Mouse (Mus musculus): ENCODE results near the gene Adam12. TPM values are rescaled to one million over a fixed set of nuclear protein-coding genes. Genes with fewer than 3 reads are reported as not detected.

Adam12 gene
- polyA plus RNA-seq, 1 experiment from 2014 or later: 23.2 TPM

GRCm38 (mm10) chr7:134062629-134063028, 169.3 kb downstream of the Adam12 start:
- H3K4me3 ChIP-seq: no peak overlapping the region
- no peak for ATAC-seq (ENCODE audit: borderline replicate concordance, extremely low read depth, low FRiP score, low TSS enrichment)
- no peaks in the 10 kb centered on the region for H3K4me1 ChIP-seq
- H3K4me2 ChIP-seq: no peak overlapping the region
- H3K9ac ChIP-seq: no peak overlapping the region
- H3K27ac ChIP-seq: no peak overlapping the region
- WGBS: 65% methylated on average over 4 of the region's 4 CpGs
- H3K9me3 ChIP-seq: no peaks in the 10 kb centered on the region
- H3K27me3 ChIP-seq: no peaks in the 10 kb centered on the region
- no peaks in the 10 kb centered on the region for H3K36me3 ChIP-seq

GRCm38 (mm10) chr7:134052486-134052885, 179.5 kb downstream of the Adam12 start:
- H3K36me3 ChIP-seq: no peaks in the 10 kb centered on the region
- WGBS: 20% methylated on average over 2 of the region's 2 CpGs
- H3K4me3 ChIP-seq: no peak overlapping the region
- no peak overlapping the region for H3K27ac ChIP-seq
- H3K4me1 ChIP-seq: peaks cover 10% of the 10 kb centered on the region
- no peaks in the 10 kb centered on the region for H3K27me3 ChIP-seq
- no peaks in the 10 kb centered on the region for H3K9me3 ChIP-seq
- no peak for ATAC-seq (ENCODE audit: borderline replicate concordance, extremely low read depth, low FRiP score, low TSS enrichment)
- H3K4me2 ChIP-seq: no peak overlapping the region
- no peak overlapping the region for H3K9ac ChIP-seq

DNA sequence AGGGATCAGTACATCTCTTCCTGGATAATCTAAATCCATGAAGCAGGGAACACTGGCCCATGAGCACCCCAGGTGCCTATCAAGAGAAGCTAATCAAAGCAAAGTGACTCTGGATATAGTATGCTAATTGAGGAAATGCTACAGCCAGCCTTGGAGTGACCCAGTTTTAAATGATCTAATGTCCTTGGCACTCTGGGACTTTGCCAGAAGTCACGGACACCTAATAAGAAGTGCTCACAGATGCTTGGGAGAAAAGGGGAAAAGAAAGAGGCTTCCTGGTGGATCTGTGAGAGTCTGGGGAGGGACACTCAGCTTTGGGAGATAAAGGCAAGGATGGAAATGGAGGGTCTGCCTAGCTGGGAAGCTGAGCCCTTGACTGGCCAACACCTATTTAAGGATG, 181.6 kb downstream of the Adam12 start:
- Histone ChIP-seq H3K4me2 (no peak overlapping the region), H3K27ac (no peak overlapping the region), H3K9ac (no peak overlapping the region), H3K4me1 (peaks cover 10% of the 10 kb centered on the region), H3K27me3 (no peaks in the 10 kb centered on the region), H3K4me3 (no peak overlapping the region), H3K36me3 (no peaks in the 10 kb centered on the region), H3K9me3 (no peaks in the 10 kb centered on the region)
- no peak for ATAC-seq (ENCODE audit: borderline replicate concordance, extremely low read depth, low FRiP score, low TSS enrichment)
- 31% methylated on average over 1 of the region's 1 CpGs for WGBS

GRCm38 (mm10) chr7:134046376-134046775, 185.6 kb downstream of the Adam12 start:
- no peak overlapping the region for H3K27ac ChIP-seq
- H3K27me3 ChIP-seq: no peaks in the 10 kb centered on the region
- no peak overlapping the region for H3K9ac ChIP-seq
- peaks cover 16% of the 10 kb centered on the region for H3K4me1 ChIP-seq
- H3K36me3 ChIP-seq: no peaks in the 10 kb centered on the region
- H3K9me3 ChIP-seq: no peaks in the 10 kb centered on the region
- H3K4me2 ChIP-seq: no peak overlapping the region
- 88% methylated on average over 3 of the region's 3 CpGs for WGBS
- no peak overlapping the region for H3K4me3 ChIP-seq
- ATAC-seq (ENCODE audit: borderline replicate concordance, extremely low read depth, low FRiP score, low TSS enrichment): no peak

- Histone ChIP-seq H3K27me3 (no peaks in the 10 kb centered on the region), H3K9me3 (no peaks in the 10 kb centered on the region), H3K4me2 (no peak overlapping the region), H3K9ac (no peak overlapping the region), H3K4me3 (no peak overlapping the region), H3K27ac (no peak overlapping the region), H3K4me1 (peaks cover 6% of the 10 kb centered on the region), H3K36me3 (no peaks in the 10 kb centered on the region)
- ATAC-seq (ENCODE audit: borderline replicate concordance, extremely low read depth, low FRiP score, low TSS enrichment): no peak; the same call in 1 of the 2 replicates
Measured at GRCm38 (mm10) chr7:134043576-134043975, 188.4 kb downstream of the Adam12 start.

GRCm38 (mm10) chr7:134042614-134043013, 189.3 kb downstream of the Adam12 start:
- H3K9me3 ChIP-seq: no peaks in the 10 kb centered on the region
- H3K4me3 ChIP-seq: no peak overlapping the region
- no peaks in the 10 kb centered on the region for H3K36me3 ChIP-seq
- no peak for ATAC-seq (ENCODE audit: borderline replicate concordance, extremely low read depth, low FRiP score, low TSS enrichment)
- no peak overlapping the region for H3K4me2 ChIP-seq
- no peaks in the 10 kb centered on the region for H3K27me3 ChIP-seq
- H3K27ac ChIP-seq: no peak overlapping the region
- no peak overlapping the region for H3K9ac ChIP-seq
- H3K4me1 ChIP-seq: peaks cover 6% of the 10 kb centered on the region

- Histone ChIP-seq H3K36me3 (no peaks in the 10 kb centered on the region), H3K4me1 (peaks cover 32% of the 10 kb centered on the region), H3K27me3 (no peaks in the 10 kb centered on the region), H3K9ac (no peak overlapping the region), H3K27ac (peak overlapping the region; percentile 71), H3K9me3 (no peaks in the 10 kb centered on the region), H3K4me2 (no peak overlapping the region), H3K4me3 (no peak overlapping the region)
- ATAC-seq (ENCODE audit: borderline replicate concordance, extremely low read depth, low FRiP score, low TSS enrichment): peak; percentile 68
- WGBS: 73% methylated on average over 2 of the region's 2 CpGs
Measured at GRCm38 (mm10) chr7:134033939-134034338, 198.0 kb downstream of the Adam12 start.

DNA sequence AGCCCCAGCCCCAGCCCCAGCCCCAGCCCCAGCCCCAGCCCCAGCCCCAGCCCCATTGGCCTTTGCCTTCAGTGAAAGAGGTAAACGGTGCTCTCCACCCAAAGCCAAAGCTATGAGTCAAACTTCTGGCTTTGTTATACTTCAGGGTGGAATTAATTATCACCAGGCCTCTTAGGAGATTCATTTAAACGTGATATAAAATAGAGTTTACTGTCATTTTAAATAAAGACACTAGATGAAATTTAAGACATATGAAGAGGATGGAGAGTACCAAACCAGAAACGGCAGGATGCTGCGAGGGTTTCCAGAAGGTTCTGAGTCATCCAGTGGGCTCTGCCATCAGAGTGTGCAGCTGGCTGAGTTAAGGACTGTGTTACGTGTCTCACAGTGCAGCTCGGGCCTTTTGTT, 199.0 kb downstream of the Adam12 start:
- ATAC-seq (ENCODE audit: borderline replicate concordance, extremely low read depth, low FRiP score, low TSS enrichment): no peak
- no peaks in the 10 kb centered on the region for H3K27me3 ChIP-seq
- H3K9ac ChIP-seq: no peak overlapping the region
- peak overlapping the region; percentile 71 for H3K27ac ChIP-seq
- no peaks in the 10 kb centered on the region for H3K9me3 ChIP-seq
- 22% methylated on average over 6 of the region's 6 CpGs for WGBS
- peak overlapping the region; percentile 6; the same call in 1 of the 2 replicates for H3K4me2 ChIP-seq
- peaks cover 35% of the 10 kb centered on the region for H3K4me1 ChIP-seq
- H3K36me3 ChIP-seq: no peaks in the 10 kb centered on the region
- no peak overlapping the region for H3K4me3 ChIP-seq

DNA sequence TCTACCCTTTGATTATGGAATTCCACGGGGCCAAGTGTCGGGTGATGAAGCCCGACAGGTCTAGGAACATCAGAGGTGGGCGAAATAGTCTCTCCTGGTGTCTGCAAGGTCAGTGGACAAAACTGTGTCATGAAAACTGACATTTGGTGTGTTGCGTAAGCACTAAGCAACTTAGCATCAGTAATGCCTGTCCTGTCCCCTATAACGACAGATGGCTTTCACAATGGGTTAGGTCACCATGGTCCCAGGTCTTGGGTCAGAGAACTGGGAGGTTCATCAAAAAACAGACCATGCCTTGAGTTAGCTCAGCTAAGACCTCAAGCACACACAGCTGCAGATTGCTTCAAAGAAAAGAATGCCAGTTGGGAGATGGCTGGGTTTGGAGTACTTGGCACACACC, 200.2 kb downstream of the Adam12 start:
- Histone ChIP-seq H3K4me1 (peaks cover 47% of the 10 kb centered on the region), H3K27ac (peak overlapping the region; percentile 48), H3K9ac (no peak overlapping the region), H3K27me3 (no peaks in the 10 kb centered on the region), H3K4me2 (no peak overlapping the region), H3K4me3 (no peak overlapping the region), H3K36me3 (no peaks in the 10 kb centered on the region), H3K9me3 (no peaks in the 10 kb centered on the region)
- WGBS: 84% methylated on average over 6 of the region's 6 CpGs
- ATAC-seq (ENCODE audit: borderline replicate concordance, extremely low read depth, low FRiP score, low TSS enrichment): no peak

DNA sequence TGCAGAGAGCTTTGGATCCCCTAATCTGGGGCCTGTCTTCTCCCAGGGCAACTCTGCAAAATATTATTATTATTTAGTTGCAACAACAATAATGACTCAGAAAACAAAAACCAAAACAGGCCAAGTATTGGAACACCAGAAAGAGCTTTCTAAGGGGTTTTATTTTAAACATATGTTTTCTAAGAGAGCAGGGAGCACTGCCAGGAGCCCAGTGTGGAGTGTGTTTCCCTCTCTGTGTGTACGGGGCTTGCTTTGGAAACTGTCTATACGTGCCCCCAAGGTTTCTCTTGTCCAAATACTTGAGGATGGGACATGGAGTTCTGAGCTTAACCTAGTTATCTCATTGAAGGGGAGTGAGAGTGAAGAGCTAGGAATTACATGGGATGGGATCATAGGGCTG, 200.7 kb downstream of the Adam12 start:
- no peak for ATAC-seq (ENCODE audit: borderline replicate concordance, extremely low read depth, low FRiP score, low TSS enrichment)
- peaks cover 52% of the 10 kb centered on the region for H3K4me1 ChIP-seq

GRCm38 (mm10) chr7:134028281-134028830, 203.6 kb downstream of the Adam12 start:
- no peak for ATAC-seq (ENCODE audit: borderline replicate concordance, extremely low read depth, low FRiP score, low TSS enrichment)
- no peaks in the 10 kb centered on the region for H3K36me3 ChIP-seq
- 63% methylated on average over 7 of the region's 7 CpGs for WGBS
- no peak overlapping the region for H3K9ac ChIP-seq
- H3K9me3 ChIP-seq: no peaks in the 10 kb centered on the region
- H3K27me3 ChIP-seq: no peaks in the 10 kb centered on the region
- H3K4me1 ChIP-seq: peaks cover 49% of the 10 kb centered on the region
- H3K4me3 ChIP-seq: no peak overlapping the region
- H3K4me2 ChIP-seq: no peak overlapping the region
- H3K27ac ChIP-seq: peak overlapping the region; percentile 22; the same call in 1 of the 2 replicates

More for the DNA sequence above, 200.7 kb downstream of the Adam12 start:
- 52% methylated on average over 2 of the region's 2 CpGs for WGBS
- Histone ChIP-seq H3K4me2 (no peak overlapping the region), H3K9me3 (no peaks in the 10 kb centered on the region), H3K36me3 (no peaks in the 10 kb centered on the region), H3K27ac (peak overlapping the region; percentile 2; the same call in 1 of the 2 replicates), H3K27me3 (no peaks in the 10 kb centered on the region), H3K9ac (no peak overlapping the region), H3K4me3 (no peak overlapping the region)

DNA sequence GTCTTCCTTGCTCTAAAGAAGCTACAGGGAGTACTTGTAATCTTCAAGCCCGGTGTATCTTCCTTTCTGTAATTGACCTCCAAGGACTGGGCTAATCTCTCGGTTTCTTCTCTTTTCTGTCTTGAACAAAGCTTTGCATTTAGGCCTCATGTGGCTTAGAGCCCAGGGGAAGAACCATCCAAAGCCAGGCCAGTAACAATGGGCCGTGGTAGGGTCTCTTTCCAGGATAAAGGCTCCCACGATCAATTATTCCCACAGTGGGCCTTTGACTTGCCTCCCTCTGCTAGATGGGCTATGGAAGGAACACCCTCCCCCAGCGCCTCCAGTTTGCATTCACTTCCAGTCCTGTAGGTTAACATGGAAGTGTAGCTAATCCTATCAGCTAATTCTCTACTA, 204.9 kb downstream of the Adam12 start:
- H3K27ac ChIP-seq: peak overlapping the region; percentile 84
- H3K9me3 ChIP-seq: no peaks in the 10 kb centered on the region
- no peaks in the 10 kb centered on the region for H3K36me3 ChIP-seq
- H3K4me3 ChIP-seq: no peak overlapping the region
- no peaks in the 10 kb centered on the region for H3K27me3 ChIP-seq
- ATAC-seq (ENCODE audit: borderline replicate concordance, extremely low read depth, low FRiP score, low TSS enrichment): no peak
- H3K9ac ChIP-seq: no peak overlapping the region
- H3K4me2 ChIP-seq: no peak overlapping the region
- H3K4me1 ChIP-seq: peaks cover 40% of the 10 kb centered on the region
- WGBS: 67% methylated on average over 5 of the region's 5 CpGs

Measured in lung, embryonic 15.5 days (tissue).